Mouse (Mus musculus): ENCODE measurements at regions not wholly inside any gene's neighbourhood (a gene's known extent, or its start where the extent isn't known, plus 50 kb on each side); places are given as distances from the start of the nearest gene placed in this dataset.

DNA sequence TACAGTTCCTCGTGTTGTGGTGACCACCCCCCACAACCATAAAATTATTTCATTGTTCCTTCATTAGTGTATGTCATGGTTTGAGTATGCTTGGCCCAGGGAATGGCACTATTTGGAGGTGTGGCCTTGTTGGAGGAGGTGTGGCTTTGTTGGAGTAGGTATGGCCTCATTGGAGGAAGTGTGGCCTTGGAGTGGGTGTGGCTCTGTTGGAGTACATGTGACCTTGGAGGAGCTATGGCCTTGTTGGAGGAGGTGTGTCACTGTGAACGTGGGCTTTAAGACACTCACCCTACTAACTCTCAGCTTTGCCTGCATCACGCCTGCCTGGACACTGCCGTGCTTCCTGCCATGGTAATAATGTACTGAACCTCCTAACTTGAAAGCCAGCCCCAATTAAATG is 179.9 kb downstream of the Cryba4 start:
- TF ChIP-seq CTCF (IDR thresholded peaks at IDR 0.05; ENCODE audit: low read depth) (no peak), EP300 (optimal IDR thresholded peaks at IDR 0.05) (no peak)

Measured in stomach, postnatal 0 days (tissue).